Mouse (Mus musculus) layer of hippocampus, postnatal 36 days (tissue): Measurements from ENCODE around the gene Gpr18. TPM values are rescaled to one million over a fixed set of nuclear protein-coding genes. Genes with fewer than 3 reads are reported as not detected.

Source experiments
- DNase-seq, 2 experiments: peaks; one replicate each; pipeline ENCODE4 v3.0.0; 2022
- total RNA-seq, 2 experiments: library from RNA; stranded (reverse); gene quantifications; 2 replicates each; pipeline ENCODE4 v1.2.3; 2021

Gpr18 gene
- total RNA-seq, 2 experiments from 2014 or later, result not detected

- no peak for DNase-seq
Measured at GRCm38 (mm10) chr14:121922016-121922415, 6.4 kb upstream of the Gpr18 start.

GRCm38 (mm10) chr14:121920511-121921124, 5.0 kb upstream of the Gpr18 start:
- no peak for DNase-seq

DNA sequence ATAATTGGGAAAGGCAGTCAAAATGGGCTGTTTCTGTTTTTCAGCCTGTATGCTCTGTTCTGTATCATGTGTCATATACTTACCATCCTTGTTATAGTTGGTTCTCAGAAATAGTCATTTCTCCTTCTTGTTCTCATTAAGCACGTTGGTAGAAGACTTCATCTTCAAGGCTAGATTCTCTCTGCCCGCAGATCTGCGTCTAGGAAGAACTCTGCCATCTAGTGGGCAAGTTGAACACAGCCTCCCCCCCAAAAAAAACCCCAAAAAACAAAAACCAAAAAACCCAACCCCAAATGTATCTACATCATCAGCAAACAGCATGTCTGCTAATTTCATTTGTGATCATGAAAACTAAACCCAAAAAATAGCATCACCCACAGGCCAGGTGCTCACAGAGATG, 4.2 kb upstream of the Gpr18 start:
- no peak for DNase-seq

GRCm38 (mm10) chr14:121918266-121918665, 2.7 kb upstream of the Gpr18 start:
- no peak for DNase-seq

GRCm38 (mm10) chr14:121916311-121917094, 922 bp upstream of the Gpr18 start:
- DNase-seq, result no peak

- DNase-seq, result no peak
Measured at GRCm38 (mm10) chr14:121915143-121915542, 438 bp downstream of the Gpr18 start.

GRCm38 (mm10) chr14:121912501-121912900, 3.1 kb downstream of the Gpr18 start:
- DNase-seq, result no peak

- no peak for DNase-seq
Measured at GRCm38 (mm10) chr14:121909868-121910267, 5.7 kb downstream of the Gpr18 start.

GRCm38 (mm10) chr14:121906992-121907681, 8.4 kb downstream of the Gpr18 start:
- DNase-seq, result no peak

- no peak for DNase-seq
Measured at GRCm38 (mm10) chr14:121906341-121906991, 9.1 kb downstream of the Gpr18 start.

GRCm38 (mm10) chr14:121904754-121905153, 10.8 kb downstream of the Gpr18 start:
- no peak for DNase-seq

DNA sequence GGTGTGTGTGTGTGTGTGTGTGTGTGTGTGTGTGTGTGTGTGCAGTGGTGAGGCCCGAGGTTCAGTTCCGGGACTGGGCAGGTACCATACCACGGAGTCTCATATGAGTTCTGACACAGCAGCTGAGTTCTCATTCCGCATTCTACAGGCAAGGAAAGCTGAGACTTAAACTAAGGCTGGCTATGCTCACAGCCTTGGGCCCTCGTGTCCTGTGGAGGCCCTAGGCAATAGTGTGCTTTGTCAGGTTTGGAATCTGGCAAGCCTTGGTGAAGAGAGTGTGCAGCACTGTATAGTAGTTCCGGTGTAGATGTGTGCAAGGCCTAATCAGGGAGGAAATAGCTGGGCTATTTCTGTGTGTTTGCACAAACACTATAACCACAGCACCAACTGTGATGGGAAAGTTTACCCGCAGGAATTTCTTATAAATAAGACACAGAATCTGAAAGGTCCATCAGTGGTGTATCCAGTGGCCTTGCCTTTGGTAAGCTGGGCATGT, 12.2 kb downstream of the Gpr18 start:
- DNase-seq, result no peak

DNA sequence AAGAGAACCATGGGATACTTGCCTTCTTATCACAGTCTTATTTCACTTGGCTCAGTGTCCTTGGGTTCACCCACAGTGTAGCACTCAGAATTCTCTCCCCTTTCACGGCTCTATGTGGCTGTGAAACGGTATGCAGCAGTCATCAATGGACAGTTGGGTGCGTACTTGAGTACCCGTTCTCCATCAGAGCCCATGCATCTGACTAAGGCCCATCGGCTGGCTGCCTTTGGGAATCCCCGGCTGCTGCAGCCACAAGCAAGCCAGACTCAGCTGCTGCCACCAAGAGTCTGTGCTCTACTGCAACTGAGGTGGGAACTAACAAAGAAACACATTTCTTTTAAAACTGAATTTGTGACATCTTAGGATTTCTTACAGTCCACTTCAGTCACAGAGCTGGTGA, 14.1 kb downstream of the Gpr18 start:
- no peak for DNase-seq

DNA sequence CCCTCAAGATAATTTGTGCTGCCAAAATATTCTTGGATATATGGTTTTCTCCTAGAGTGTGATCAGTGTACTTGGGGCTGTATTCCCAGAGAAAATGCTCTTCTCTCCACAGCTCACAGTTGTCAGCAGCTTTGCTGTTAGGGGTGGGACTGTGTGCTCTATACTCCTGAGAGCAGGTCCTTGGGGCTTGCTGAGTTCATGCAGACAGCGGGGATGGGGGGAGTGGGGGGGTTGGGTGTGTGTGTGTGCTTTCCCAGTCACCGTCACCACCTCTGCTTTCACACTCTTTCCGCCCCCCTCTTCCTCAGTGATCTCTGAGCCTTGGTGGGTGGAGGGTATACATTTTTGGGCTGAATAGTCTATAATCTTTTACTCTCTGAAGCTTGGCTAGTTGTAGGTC, 16.5 kb downstream of the Gpr18 start:
- DNase-seq, result no peak

DNA sequence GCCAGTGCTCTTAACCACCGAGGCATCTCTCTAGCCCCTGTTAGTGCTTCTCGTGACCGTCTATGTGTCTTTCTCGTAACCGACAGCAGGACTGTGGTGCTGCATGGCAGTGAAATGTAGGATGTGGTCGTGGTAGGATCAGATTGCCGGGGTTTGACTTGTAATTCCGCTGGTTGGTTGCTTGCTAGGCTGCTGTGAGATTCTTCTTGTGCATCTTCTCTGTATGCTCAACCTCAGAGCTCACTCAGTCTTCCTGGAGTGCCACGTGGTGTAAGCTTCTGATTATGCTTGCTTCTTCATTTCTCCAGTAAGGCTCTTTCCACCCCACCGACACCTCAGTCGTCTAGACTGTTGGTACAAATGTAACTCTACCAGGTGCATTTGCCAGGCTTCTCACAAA, 17.1 kb downstream of the Gpr18 start:
- no peak for DNase-seq

DNA sequence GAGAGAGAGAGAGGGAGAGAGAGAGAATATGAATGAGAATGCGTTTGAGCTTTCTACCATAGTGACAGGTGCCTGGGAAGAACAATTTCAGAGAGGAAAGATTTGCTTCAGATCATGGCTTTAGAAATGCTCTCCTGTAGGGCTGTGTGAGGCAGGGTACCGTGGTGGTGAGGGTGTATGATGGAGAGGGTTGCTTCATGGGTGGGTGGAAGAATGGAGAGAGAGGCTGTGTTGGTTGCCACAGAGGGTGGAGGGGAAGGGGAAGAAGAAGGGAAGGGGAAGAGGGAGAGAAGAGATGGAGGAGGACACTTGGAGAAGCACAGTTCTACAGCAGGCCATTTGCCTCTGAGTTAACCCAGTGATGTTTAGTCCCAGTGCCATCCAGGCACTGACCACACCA, 17.8 kb downstream of the Gpr18 start:
- DNase-seq, result no peak

DNA sequence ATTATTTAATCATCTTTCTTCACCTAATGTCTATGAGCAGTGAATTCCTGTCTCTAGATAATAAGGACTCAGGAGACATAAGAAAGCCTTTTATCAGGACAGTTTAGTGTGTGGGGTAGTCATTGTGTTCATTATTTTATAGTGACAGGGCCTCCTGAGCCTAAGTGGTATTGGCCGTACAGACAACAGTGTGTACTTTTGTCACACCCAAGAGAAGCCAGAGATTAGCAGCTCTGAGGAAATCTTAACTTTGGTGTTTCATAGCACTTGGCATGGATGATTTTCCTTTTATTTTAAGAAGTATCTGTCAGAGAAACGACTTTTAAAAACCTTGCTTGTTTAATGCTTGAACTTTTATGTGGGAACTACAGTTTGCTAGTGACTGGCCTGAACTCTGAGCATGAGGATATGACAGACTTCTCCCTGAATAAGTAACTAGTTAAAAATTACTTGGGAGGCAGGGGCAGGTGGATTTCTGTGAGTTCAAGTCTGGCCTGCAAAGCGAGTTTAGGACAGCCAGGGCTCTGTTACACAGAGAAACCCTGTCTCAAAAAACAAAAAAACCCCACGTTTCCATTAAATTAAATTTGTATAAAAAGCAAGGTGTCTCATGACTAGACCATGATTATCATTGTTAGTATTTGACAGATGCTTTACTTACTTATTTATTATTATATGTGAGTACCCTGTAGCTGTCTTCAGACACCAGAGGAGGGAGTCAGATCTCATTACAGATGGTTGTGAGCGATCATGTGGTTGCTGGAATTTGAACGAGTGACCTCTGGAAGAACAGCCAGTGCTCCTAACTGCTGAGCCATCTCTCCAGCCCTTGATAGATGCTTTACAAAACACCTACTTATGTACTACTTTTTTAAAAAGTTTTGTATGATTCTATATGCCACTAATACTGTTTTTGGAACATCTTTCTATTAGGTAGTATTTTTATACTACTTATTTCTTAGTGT, 19.2 kb downstream of the Gpr18 start:
- DNase-seq, result no peak

DNA sequence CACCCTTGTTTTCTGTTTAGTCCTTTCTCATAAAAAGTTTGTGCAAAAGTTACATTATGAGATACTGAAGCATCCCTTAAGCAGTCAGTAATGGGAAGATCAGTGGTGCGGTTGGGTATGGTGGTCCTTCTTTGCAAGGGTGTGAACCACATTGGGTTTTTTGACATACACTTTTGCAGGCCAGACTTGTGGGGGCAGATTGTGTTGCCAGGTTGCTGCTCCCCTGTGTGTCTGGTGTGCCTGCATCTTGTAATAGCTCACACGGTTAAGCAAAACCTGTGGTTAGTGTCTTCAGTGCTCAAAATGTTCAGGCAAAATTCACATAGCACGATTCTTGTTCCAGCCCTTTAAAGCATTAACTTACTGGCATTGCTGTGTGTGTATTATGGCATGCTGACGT, 20.3 kb downstream of the Gpr18 start:
- DNase-seq, result no peak

- no peak for DNase-seq
Measured at GRCm38 (mm10) chr14:121894511-121895135, 21.0 kb downstream of the Gpr18 start.

GRCm38 (mm10) chr14:121893747-121894146, 21.8 kb downstream of the Gpr18 start:
- no peak for DNase-seq

DNA sequence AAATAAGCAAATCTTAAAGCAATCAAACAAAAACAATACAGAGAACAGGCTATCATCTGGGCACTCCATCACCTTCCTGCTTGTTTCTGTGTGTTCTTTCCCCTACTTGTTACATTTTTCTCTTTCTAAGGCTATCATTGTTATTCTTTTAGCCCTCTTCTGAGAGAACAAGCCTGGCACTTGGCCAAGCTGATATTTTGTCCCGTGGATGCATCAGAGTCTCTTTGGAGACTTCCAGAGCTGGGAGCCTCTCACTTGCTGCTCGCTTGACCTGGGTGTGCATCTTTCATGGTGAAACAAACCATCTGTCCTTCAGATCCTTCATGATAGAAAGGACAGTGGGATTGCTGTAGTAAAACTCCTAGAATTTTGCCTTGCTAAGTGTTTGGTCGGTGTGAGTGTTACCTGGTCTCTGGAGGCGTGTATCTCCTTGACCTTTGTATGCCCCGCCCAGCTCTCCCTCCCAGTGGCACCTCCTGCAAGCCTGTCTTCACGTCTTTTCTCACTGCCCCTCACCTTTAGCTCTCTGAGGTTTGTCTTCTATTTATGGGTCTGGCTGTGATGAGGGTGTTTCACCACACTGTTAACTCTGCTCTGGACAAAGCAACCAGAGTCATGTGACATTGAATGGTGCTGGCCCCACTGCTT, 31.3 kb downstream of the Gpr18 start:
- DNase-seq, result no peak
